Mouse (Mus musculus) central nervous system, embryonic 18 days (tissue): Measurements from ENCODE around the gene Tbx6. TPM values are rescaled to one million over a fixed set of nuclear protein-coding genes. Genes with fewer than 3 reads are reported as not detected.

Source experiments
- polyA plus RNA-seq: library from polyadenylated mRNA; depleted of rRNA; stranded (reverse); fragments of >200 nt; gene quantifications from 2 replicates; pipeline ENCODE4 v1.2.3, GENCODE M21; 2012; rRNA removed

The Tbx6 gene
- 1.3 TPM in 2 replicates for polyA plus RNA-seq

GRCm38 (mm10) chr7:126780971-126781635 lies at the start of gene Tbx6:
Gene Tbx6 (plus strand): TSS chr7:126781483.

GRCm38 (mm10) chr7:126759050-126759671 lies 22.1 kb upstream of the Tbx6 start, which contains the start of gene Mapk3:
Gene Mapk3 (plus strand): TSS chr7:126759601.

DNA sequence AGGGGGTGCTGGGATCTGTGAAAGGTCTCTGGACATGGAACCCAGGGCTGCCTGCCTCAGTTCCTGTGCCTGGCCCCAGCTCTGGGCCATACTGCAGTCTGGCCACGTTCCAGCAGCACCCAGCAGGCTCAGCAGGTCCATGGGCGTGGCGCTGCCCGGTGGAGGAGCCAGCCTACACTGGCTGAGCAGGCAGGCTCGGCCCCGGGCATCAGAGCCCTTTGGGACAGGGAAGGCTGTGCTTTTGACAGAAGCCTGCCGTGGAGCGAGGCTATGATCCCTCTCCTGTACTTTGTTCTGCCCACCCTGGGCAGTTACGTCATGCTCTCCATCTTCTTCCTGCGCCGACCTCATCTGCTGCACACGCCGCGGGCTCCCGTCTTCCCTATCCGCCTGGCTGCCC lies 15.1 kb upstream of the Tbx6 start, which contains the start of gene Gdpd3:
Gene Gdpd3 (plus strand): TSS at position 134 of the 400 bp plus-strand sequence.

GRCm38 (mm10) chr7:126776598-126777057 lies 4.7 kb upstream of the Tbx6 start, which contains the start of gene Ypel3:
Gene Ypel3 (plus strand): TSS chr7:126776955.

GRCm38 (mm10) chr7:126791851-126792720 lies 10.8 kb downstream of the Tbx6 start, which contains the start of gene Ppp4c:
Gene Ppp4c (minus strand): TSS chr7:126792496.

GRCm38 (mm10) chr7:126797411-126798126 lies 16.3 kb downstream of the Tbx6 start, which contains the start of gene Fam57b:
Gene Fam57b (plus strand): TSS chr7:126797668.

DNA sequence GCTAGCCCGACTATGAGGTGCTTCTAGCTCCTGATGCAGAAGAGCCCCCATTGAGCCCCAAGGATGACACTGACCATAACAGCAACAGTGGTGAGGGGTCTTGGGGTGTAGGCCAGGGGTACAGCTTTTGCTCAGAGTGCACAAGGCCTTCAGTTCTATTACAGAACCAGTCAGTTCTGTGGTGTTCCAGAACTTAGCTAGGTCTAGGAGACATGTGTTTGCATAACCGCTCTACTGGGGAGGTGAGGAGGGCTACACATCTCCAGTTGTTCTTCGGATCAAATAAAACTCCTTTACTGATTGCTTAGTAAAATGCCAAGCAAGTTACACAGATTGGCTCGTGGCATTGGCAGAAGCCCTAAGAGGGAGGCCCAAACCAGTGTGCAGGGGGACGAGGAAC lies 50.3 kb downstream of the Tbx6 start, which contains the start of gene 4930451I11Rik:
Gene 4930451I11Rik (minus strand): TSS at position 101 of the 400 bp plus-strand sequence.

Other genes starting within 250 kb of the Tbx6 start
- 114 and 117 TPM in 2 replicates for gene Eif3c, start 215.1 kb upstream of the Tbx6 start, polyA plus RNA-seq
- 0.27 and 0.32 TPM in 2 replicates for gene Apobr, start 196.5 kb upstream of the Tbx6 start, polyA plus RNA-seq
- 51.0 and 53.4 TPM in 2 replicates for gene Cln3, start 195.7 kb upstream of the Tbx6 start, polyA plus RNA-seq
- gene Il27, start 186.5 kb upstream of the Tbx6 start, polyA plus RNA-seq, result not detected in 2 replicates
- 10.0 and 10.4 TPM in 2 replicates for gene Nupr1, start 150.6 kb upstream of the Tbx6 start, polyA plus RNA-seq
- 50.4 and 55.7 TPM in 2 replicates for gene Sgf29, start 132.2 kb upstream of the Tbx6 start, polyA plus RNA-seq
- gene Sult1a1, start 105.1 kb upstream of the Tbx6 start, polyA plus RNA-seq, result 8.5 and 9.5 TPM in 2 replicates
- 51.8 and 60.8 TPM in 2 replicates for gene Bola2, start 86.1 kb upstream of the Tbx6 start, polyA plus RNA-seq
- gene Slx1b, start 85.7 kb upstream of the Tbx6 start, polyA plus RNA-seq, result 41.3 and 45.8 TPM in 2 replicates
- 136 and 144 TPM in 2 replicates for gene Coro1a, start 73.7 kb upstream of the Tbx6 start, polyA plus RNA-seq
- 247 and 263 TPM in 2 replicates for gene Mapk3, start 21.9 kb upstream of the Tbx6 start, polyA plus RNA-seq
- 7.9 TPM in 2 replicates for gene Gdpd3, start 15.1 kb upstream of the Tbx6 start, polyA plus RNA-seq
- 211 and 214 TPM in 2 replicates for gene Ypel3, start 4.5 kb upstream of the Tbx6 start, polyA plus RNA-seq
- gene Ppp4c, start 11.0 kb downstream of the Tbx6 start, polyA plus RNA-seq, result 155 and 157 TPM in 2 replicates
- gene Fam57b, start 16.2 kb downstream of the Tbx6 start, polyA plus RNA-seq, result 147 and 196 TPM in 2 replicates
- gene 4930451I11Rik, start 50.2 kb downstream of the Tbx6 start, polyA plus RNA-seq, result not detected in 2 replicates
- 41.2 and 42.6 TPM in 2 replicates for gene Doc2a, start 65.9 kb downstream of the Tbx6 start, polyA plus RNA-seq
- gene Hirip3, start 80.5 kb downstream of the Tbx6 start, polyA plus RNA-seq, result 61.5 and 63.2 TPM in 2 replicates
- 79.7 and 83.9 TPM in 2 replicates for gene Ino80e, start 80.9 kb downstream of the Tbx6 start, polyA plus RNA-seq
- 99.8 and 102 TPM in 2 replicates for gene Taok2, start 103.2 kb downstream of the Tbx6 start, polyA plus RNA-seq
- gene Tmem219, start 141.4 kb downstream of the Tbx6 start, polyA plus RNA-seq, result 31.6 and 32.1 TPM in 2 replicates
- 109 and 134 TPM in 2 replicates for gene Kctd13, start 147.4 kb downstream of the Tbx6 start, polyA plus RNA-seq
- 29.9 TPM in 2 replicates for gene Asphd1, start 168.1 kb downstream of the Tbx6 start, polyA plus RNA-seq
- gene Sez6l2, start 169.1 kb downstream of the Tbx6 start, polyA plus RNA-seq, result 94.9 and 108 TPM in 2 replicates
- 150 and 151 TPM in 2 replicates for gene Cdipt, start 194.4 kb downstream of the Tbx6 start, polyA plus RNA-seq
- 0.73 and 1.1 TPM in 2 replicates for gene Cdiptos, start 194.6 kb downstream of the Tbx6 start, polyA plus RNA-seq
- gene Mvp, start 233.1 kb downstream of the Tbx6 start, polyA plus RNA-seq, result 4.1 and 4.6 TPM in 2 replicates
- gene Pagr1b, start 235.0 kb downstream of the Tbx6 start, polyA plus RNA-seq, result 0.98 and 1.4 TPM in 2 replicates
- 9.1 and 18.9 TPM in 2 replicates for gene Pagr1a, start 235.9 kb downstream of the Tbx6 start, polyA plus RNA-seq
- gene Gm42742, start 239.6 kb downstream of the Tbx6 start, polyA plus RNA-seq, result 90.1 and 95.0 TPM in 2 replicates
- gene Prrt2, start 239.7 kb downstream of the Tbx6 start, polyA plus RNA-seq, result 122 and 134 TPM in 2 replicates
- 223 and 252 TPM in 2 replicates for gene Maz, start 245.6 kb downstream of the Tbx6 start, polyA plus RNA-seq